Mouse (Mus musculus) intestine, postnatal 0 days (tissue): ENCODE measurements at regions not wholly inside any gene's neighbourhood (a gene's known extent, or its start where the extent isn't known, plus 50 kb on each side); places are given as distances from the start of the nearest gene placed in this dataset.

Experiments used
- ATAC-seq: fragments of 200-750 bp; cut with Nextera tagmentation; 2 replicates; pipeline ENCODE4 v1.8.0; 2017; ENCODE audit warnings: mild to moderate bottlenecking, moderate TSS enrichment, moderate library complexity
- H3K27ac ChIP-seq: fragments of 300-500 bp; sonication (generic); 2 replicates; pipeline ENCODE4 v1.5.1; 2014; ENCODE audit warnings: mild to moderate bottlenecking, low read depth, low read length, moderate library complexity
- H3K27me3 ChIP-seq: fragments of 300-500 bp; sonication (generic); replicated peaks from 2 replicates; pipeline ENCODE4 v1.6.1; 2014; ENCODE audit warnings: low read length, mixed read lengths; ENCODE audit not compliant: control insufficient read depth, insufficient read depth
- H3K36me3 ChIP-seq: fragments of 300-500 bp; sonication (generic); 2 replicates; pipeline ENCODE4 v1.6.1; 2014; ENCODE audit warnings: mild to moderate bottlenecking, moderate library complexity; ENCODE audit not compliant: control insufficient read depth, insufficient read depth
- H3K4me1 ChIP-seq: fragments of 300-500 bp; sonication (generic); replicated peaks from 2 replicates; pipeline ENCODE4 v1.6.1; 2014; ENCODE audit warnings: antibody characterized with exemption, low read length, mixed read lengths; ENCODE audit not compliant: control insufficient read depth, insufficient read depth
- H3K4me2 ChIP-seq: fragments of 300-500 bp; sonication (generic); replicated peaks from 2 replicates; pipeline ENCODE4 v1.6.1; 2014; ENCODE audit warnings: low read depth, mild to moderate bottlenecking, moderate library complexity
- H3K4me3 ChIP-seq: fragments of 300-500 bp; sonication (generic); 2 replicates; pipeline ENCODE4 v1.5.1; 2014; ENCODE audit warnings: low read depth, low read length
- H3K9ac ChIP-seq: fragments of 300-500 bp; sonication (generic); 2 replicates; pipeline ENCODE4 v1.6.1; 2014; ENCODE audit warnings: mild to moderate bottlenecking, low read depth, low read length
- H3K9me3 ChIP-seq: fragments of 300-500 bp; sonication (generic); 2 replicates; pipeline ENCODE4 v1.6.1; 2016; ENCODE audit warnings: mixed run types; ENCODE audit not compliant: control insufficient read depth
- CTCF ChIP-seq: sonication (generic); IDR thresholded peaks from 2 replicates; pipeline ENCODE4 v1.5.1; 2016; ENCODE audit warnings: low read depth, mild to moderate bottlenecking, control low read depth, antibody characterized with exemption, moderate library complexity
- WGBS: fragments of 180-500 bp; shearing (Covaris S2); extraction: QIAGEN DNeasy Blood & Tissue Kit; methylation state at CpG from one replicate; pipeline ENCODE4 v1.1.7; 2014; 5-methylcytosine and 5-hydroxymethylcytosine counted together

GRCm38 (mm10) chr3:56647313-56647712, 463.8 kb upstream of the Nbea start:
- no peaks in the 10 kb centered on the region for H3K9me3 ChIP-seq
- H3K4me2 ChIP-seq = no peak overlapping the region
- no peak for ATAC-seq
- H3K4me1 ChIP-seq = no peaks in the 10 kb centered on the region
- H3K36me3 ChIP-seq = no peaks in the 10 kb centered on the region
- TF ChIP-seq CTCF = no peak
- H3K27ac ChIP-seq = no peak overlapping the region
- H3K4me3 ChIP-seq = no peak overlapping the region
- H3K27me3 ChIP-seq = no peaks in the 10 kb centered on the region
- H3K9ac ChIP-seq = no peak overlapping the region
- WGBS = 74% methylated on average over 3 of the region's 3 CpGs
